Mouse (Mus musculus): ENCODE data around the gene Best3.
"Not testable (repeated sequence)": the region's sequence is repeated elsewhere in the genome, so short reads cannot be mapped to it uniquely, and the experiment has no call there.

The Best3 gene

GRCm38 (mm10) chr10:117025776-117026175 is 39.7 kb downstream of the Best3 start:
- DNase-seq (ENCODE audit: low read depth, low spot score): not testable (repeated sequence)

- DNase-seq (ENCODE audit: low read depth, low spot score): no peak
These were observed 40.1 kb downstream of the Best3 start for GRCm38 (mm10) chr10:117026176-117026575.

GRCm38 (mm10) chr10:117031160-117031559 is 45.0 kb downstream of the Best3 start:
- no peak for DNase-seq (ENCODE audit: low read depth, low spot score)

GRCm38 (mm10) chr10:117033785-117034184 is 47.7 kb downstream of the Best3 start:
- DNase-seq (ENCODE audit: low read depth, low spot score): peak; percentile 61

- no peak for DNase-seq (ENCODE audit: low read depth, low spot score)
These were observed 54.2 kb downstream of the Best3 start for GRCm38 (mm10) chr10:117040355-117040754.

- no peak for DNase-seq (ENCODE audit: low read depth, low spot score)
These were observed 56.2 kb downstream of the Best3 start for GRCm38 (mm10) chr10:117042295-117042694.

- not testable (repeated sequence) for DNase-seq (ENCODE audit: low read depth, low spot score)
These were observed 57.5 kb downstream of the Best3 start for GRCm38 (mm10) chr10:117043497-117044166.

GRCm38 (mm10) chr10:117045175-117046056 is 59.3 kb downstream of the Best3 start, which contains the start of gene Lrrc10:
Gene Lrrc10 (plus strand): TSS chr10:117045341.
- DNase-seq (ENCODE audit: low read depth, low spot score): no peak

GRCm38 (mm10) chr10:117049253-117049652 is 63.1 kb downstream of the Best3 start:
- no peak for DNase-seq (ENCODE audit: low read depth, low spot score)

GRCm38 (mm10) chr10:117049961-117050597 is 64.0 kb downstream of the Best3 start:
- DNase-seq (ENCODE audit: low read depth, low spot score): no peak

GRCm38 (mm10) chr10:117055668-117056067 is 69.6 kb downstream of the Best3 start:
- DNase-seq (ENCODE audit: low read depth, low spot score): no peak

- DNase-seq (ENCODE audit: low read depth, low spot score): no peak
These were observed 76.8 kb downstream of the Best3 start for GRCm38 (mm10) chr10:117062894-117063253.

- DNase-seq (ENCODE audit: low read depth, low spot score): peak; percentile 98
These were observed 77.3 kb downstream of the Best3 start, which contains the start of gene Cct2 for GRCm38 (mm10) chr10:117063254-117064021. Gene Cct2 (minus strand): TSS chr10:117063814.

GRCm38 (mm10) chr10:117064076-117064475 is 78.0 kb downstream of the Best3 start:
- no peak for DNase-seq (ENCODE audit: low read depth, low spot score)

GRCm38 (mm10) chr10:117069109-117069508 is 83.0 kb downstream of the Best3 start:
- no peak for DNase-seq (ENCODE audit: low read depth, low spot score)

- no peak for DNase-seq (ENCODE audit: low read depth, low spot score)
These were observed 86.2 kb downstream of the Best3 start for GRCm38 (mm10) chr10:117072191-117072888.

GRCm38 (mm10) chr10:117073176-117073575 is 87.1 kb downstream of the Best3 start:
- no peak for DNase-seq (ENCODE audit: low read depth, low spot score)
